Mouse (Mus musculus): ENCODE results near the gene Casc4.
A peak's percentile ranks its signal among the peaks of the same experiment; 100 is the strongest.

Gene Casc4

DNA sequence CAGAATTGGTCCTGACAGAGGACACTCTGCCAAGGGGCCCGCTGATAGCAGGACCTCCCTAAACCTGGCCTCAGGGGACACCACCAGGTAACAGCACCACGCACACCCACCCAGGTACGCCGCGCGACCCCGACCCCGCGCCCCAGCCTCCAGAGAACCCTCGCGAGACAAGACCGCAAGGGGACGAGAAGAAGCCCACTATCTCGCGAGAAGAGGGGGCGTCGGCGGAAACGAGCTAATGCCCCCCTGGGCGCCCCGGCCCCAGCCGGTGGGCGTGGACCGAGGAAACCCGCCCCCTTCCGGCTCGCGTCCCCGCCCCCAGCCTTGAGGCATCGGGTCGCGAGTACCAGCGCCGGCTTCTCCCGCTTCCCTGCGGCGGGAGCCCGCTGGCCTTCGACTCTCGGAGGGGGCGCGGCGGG, at the start of gene Casc4:
TSS of gene Casc4 (plus strand) at position 339 of the 419 bp plus-strand sequence.
- DNase-seq (ENCODE audit: low read depth): peak; percentile 46

DNA sequence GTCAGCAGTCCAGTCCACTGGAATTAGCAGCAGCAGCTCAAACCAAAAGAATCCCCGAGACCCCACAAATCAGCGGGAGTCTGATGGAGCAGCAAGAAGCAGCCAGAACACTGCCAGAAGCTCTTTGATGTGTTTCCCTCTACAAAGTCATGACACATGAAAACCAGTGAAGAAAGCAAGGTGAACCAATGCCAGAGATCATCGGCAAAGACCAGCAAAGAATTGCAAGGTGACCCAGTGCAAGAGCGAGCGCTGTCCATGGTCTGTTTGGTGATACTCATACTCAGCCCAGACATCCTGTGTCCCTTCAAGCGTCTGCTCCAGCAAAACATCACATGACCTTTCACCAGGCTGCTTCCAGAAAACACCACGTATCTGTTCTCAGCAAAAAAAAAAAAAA, 45.0 kb upstream of the Casc4 start:
- DNase-seq (ENCODE audit: low read depth): no peak

DNA sequence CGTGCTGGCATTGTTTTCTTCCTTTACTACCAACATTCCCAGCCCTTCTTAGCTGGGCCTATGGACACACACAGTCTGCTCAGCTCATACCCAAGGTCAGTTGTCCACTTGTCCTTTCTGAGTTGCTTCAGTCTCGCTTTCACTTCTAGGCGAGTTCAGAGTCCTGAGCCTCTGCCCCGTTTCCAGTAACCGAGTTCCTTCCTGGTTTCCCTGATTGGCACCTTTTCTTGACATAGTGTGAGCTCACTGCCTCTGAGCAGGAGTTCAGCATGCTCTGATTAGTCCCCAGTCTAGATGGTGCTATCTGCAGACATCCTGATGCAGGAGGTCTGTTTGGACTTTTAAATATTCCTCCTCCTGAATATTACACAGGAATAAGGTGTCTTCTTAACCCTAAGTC, 42.1 kb upstream of the Casc4 start:
- no peak for DNase-seq (ENCODE audit: low read depth)

DNA sequence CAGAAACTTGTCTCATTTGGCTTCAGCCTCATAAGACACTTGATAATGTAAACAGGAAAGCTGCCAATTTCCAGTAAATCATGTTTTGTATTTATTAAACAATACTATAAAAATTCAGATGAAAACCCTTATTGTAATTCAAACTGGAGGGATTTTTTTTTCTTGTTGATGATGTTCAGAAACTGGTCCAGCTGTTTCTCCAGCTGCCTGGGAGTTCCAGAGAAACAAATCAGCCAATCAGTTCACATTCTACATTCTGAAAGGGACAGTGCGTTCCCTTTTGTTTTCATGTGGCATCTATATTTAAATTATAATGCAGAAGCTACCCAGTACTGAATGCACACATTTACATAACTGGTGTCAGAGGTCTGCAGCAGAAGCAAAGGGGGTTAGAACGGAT, 40.6 kb upstream of the Casc4 start:
- DNase-seq (ENCODE audit: low read depth): no peak

DNA sequence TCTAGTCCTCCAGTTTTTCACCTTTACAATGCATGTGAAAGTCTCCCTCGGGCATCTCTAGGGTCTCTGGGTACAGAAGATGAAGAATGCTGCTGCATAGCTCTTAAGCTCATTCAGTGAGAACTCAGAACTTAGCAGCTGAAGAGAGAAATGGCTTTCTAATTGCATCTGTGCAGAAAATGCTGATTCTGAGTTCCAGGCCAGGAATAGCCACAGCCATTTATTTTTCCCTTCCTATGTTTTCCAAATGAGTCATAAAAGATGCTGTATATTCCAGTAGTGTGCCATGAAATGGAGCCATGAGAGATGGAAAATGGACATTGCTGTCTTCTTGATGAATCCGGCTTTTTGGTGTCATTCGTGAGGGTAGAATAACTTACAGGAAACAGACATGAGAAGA, 38.4 kb upstream of the Casc4 start:
- DNase-seq (ENCODE audit: low read depth): no peak

DNA sequence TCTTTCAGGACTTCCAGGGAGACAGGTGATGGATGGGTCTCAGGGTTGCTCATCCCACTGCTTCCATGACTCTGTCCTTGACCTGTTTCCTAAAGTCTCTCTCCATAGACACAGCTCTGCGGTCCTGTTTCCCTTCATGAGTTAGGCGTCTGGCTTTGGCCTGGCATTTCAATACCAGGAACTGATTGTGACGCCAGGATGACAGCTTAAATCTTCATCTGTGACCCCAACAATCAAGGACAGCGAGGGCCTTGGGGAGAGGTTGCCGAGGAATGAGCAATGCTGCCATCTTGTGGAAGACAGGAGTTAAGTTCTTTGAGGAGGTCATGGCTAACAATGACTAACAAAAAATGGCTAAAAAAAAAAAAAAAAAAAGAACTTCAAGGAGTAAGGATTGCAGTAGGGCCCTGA, 34.3 kb upstream of the Casc4 start:
- DNase-seq (ENCODE audit: low read depth): peak; percentile 44

DNA sequence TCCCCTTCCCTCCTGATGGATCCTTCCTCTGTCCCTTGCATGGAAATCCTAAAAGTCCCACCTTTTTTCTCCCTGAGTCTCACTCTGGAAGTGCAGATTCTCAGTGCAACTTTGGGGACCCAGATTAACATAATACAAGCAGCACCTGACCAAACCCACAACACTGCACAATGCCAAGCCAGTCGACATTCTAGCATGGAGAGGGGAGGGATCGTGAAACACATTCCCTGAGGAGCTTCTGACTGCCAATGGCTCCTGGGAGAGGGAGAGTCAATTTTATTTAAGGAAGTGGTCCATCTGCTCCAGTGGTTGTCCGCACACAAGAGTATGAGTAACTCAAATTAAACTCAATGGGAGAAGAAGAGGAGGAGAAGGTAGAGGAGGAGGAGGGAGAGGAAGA, 31.8 kb upstream of the Casc4 start:
- no peak for DNase-seq (ENCODE audit: low read depth)

DNA sequence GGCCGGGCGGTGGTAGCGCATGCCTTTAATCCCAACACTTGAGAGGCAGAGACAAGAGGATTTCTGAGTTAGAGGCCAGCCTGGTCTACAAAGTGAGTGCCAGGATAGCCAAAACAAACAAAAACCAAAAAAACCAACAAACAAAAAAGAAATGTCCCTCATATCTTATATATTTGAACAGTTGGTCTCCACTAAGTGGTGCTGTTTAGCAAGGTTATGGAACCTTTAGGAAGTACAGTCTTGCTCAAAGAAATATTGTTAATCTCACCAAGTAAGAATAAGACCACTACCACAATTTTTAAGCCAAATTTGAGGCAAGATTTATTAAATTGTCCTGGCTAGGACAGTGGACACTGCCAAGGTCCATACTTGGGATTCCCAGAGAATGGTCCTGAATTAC, 25.3 kb upstream of the Casc4 start:
- DNase-seq (ENCODE audit: low read depth): no peak

DNA sequence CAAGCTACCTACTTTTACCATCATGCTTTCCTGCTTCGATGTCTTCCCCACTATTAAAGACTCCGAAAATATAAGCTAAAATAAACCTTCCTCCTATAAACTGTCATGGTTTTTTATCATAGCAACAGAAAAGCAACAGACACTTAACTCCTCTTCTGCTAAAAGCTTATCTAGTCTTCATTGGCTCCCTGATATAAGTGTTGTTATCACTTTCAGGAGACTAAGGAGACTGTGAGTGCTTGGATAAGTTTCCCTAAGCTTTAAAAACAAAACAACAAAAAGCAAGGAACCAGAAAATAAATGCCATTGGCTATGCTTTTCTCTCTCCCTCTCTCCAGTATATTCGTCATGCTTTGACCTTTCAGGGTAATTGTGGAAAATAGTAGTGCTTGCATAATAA, 24.5 kb upstream of the Casc4 start:
- DNase-seq (ENCODE audit: low read depth): no peak

DNA sequence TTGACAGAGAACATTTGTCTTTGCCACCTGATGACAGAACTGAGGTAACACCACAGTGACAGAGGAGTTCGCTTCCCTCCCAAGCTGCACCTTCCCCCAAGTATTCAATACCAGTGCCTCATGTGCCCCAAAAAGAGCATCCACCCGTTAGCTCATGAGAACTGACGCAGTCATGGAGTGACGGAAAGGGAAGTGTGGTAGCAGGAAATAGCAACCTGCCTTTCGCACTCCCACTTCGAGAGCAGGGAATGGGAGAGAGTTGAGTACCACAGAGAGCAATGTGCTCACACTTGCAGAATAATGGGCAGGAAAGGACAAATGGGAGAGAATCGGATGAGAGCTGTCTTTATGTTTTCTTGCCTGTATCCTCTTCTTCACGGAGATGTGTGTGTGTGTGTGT, 20.7 kb upstream of the Casc4 start:
- DNase-seq (ENCODE audit: low read depth): no peak

DNA sequence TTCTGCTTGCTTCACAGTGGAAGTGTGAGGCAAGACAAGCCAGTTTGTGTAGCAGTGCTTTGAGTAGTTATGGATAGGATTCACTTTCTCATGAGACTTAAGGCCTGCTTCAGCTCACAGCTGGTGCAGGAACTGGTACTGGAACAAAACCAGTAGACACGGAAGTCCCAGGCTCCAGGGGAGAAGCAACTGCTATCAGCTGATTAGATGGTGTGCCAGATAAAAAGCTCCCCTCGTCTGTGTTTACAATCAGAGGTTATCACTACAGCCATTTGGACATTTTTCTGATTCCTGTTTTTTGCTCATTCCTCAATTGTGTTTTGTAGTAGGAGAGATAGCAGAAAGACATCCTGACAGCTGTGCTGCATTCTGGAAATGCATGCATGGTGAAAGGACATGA, 14.7 kb upstream of the Casc4 start:
- no peak for DNase-seq (ENCODE audit: low read depth)

DNA sequence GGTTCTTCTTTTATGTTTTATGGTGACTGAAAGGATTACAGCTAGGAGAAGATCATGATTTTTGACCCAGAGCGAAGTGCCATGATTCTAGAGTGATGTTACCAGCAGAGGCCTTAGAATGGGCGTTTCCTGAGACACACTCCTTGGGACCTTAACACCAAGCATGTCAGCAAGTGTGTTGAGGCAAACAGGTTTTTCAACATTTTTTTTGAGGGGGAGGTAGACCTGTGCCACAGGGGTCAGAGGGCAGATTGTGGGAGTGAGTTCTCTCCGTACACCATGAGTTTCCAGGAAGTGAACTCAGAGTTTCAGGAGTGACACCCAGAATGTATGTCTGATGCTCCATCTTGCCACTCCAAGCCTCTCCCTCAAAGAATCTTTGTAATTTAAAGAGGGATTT, 12.8 kb upstream of the Casc4 start:
- DNase-seq (ENCODE audit: low read depth): no peak

DNA sequence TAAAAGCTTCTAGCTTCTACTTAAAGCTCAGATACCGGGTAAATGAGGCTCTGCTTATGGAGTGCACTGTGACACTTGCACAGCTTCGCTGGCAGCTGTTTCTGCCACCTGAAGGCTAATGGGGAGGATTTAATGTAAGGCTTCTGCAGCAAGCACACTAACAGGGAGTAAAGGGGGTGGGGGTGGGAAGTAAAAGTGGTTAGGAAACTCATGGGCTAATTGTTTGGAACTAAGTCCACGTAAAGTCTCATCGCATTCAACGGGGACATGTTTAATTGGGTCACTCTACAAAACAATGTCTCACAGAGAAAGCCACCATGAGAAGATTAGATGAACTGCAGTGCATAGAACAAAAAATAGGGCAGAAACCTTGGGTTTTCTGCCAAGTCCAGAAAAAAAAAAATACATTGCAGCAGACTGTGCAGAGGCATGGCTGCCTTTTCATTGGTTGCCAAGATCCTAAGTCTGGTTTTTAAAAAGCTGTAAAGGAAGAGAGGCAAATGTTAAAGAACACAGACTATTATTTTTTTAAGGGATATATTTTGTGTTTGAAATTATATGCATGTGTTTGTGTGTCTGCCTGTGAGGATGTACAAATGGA, 7.3 kb upstream of the Casc4 start:
- no peak for DNase-seq (ENCODE audit: low read depth)

DNA sequence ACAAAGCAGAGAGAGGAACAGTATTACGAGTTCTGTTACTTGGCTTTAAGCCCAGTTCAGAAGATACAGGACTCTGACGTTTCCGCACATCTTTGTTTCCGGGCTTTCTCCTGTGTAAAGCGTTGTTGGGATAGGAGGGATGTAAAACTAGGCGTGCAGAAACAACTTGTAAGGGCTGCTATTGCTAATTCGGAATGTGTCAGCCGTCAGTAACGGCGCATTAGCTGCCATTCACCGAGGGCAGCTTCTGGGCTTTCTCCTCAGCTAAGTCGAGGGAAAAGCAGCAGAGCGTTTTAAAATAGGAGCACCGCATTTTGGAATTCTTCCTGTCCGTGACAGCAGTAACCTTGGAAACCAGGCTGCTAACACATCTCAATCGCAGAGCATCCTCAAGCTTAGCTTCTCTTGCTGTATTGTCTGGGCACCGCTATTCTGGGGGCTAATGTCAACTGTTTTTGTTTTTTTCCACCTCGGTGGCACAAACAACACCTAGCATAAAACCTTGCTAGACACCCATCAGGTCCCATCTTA, 634 bp upstream of the Casc4 start:
- no peak for DNase-seq (ENCODE audit: low read depth)

DNA sequence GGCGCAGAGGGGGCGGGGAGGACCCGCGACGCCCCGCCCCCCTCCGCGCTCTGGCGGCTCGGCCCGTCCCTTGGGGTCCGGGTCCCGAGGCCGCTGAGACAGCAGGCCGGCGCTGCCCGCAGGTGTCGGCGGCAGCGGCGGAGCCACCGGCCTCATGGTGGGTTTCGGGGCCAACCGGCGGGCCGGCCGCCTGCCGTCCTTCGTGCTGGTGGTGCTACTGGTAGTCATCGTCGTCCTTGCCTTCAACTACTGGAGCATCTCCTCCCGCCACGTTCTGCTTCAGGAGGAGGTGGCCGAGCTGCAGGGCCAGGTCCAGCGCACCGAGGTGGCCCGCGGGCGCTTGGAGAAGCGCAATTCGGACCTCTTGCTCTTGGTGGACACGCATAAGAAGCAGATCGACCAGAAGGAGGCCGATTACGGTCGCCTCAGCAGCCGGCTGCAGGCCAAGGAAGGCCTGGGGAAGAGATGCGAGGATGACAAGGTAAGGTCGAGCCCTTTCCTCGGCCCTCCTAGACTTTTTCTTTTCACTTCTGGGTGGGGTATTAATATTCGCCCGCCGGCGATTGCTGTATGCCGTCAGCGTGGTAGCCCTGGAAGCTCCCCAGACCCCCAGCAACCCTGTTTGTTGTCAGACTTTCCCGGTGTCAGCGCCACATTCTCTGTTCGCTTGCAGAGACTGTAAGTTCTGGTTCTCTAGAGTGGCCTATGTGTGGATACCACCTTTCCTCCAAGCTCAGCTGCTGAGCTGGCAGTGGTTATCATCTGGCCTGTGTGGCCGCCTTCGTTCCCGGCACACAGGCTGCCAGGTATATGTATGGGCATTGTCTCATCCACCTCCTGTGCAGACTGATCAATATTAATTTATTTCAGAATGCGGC, 520 bp downstream of the Casc4 start:
- DNase-seq (ENCODE audit: low read depth): peak; percentile 7

DNA sequence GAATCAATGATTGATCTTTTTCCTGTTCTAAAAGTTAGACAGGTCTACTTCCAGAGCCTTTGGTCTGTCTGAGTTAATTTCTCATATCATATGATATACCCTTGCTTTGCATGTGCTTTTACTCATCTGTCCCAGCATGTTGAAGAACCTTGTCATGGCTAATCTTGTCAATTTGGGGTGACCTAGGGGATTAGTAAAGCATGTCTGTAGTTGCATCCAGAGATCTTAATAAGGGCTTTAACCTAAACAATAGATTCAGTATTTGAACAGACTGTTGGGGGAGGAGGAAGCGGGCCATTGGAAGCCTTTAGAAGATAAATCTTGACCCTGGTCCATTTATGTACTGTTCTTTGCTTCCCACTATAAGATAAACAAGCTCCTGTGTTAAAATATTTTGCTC, 12.7 kb downstream of the Casc4 start:
- no peak for DNase-seq (ENCODE audit: low read depth)

DNA sequence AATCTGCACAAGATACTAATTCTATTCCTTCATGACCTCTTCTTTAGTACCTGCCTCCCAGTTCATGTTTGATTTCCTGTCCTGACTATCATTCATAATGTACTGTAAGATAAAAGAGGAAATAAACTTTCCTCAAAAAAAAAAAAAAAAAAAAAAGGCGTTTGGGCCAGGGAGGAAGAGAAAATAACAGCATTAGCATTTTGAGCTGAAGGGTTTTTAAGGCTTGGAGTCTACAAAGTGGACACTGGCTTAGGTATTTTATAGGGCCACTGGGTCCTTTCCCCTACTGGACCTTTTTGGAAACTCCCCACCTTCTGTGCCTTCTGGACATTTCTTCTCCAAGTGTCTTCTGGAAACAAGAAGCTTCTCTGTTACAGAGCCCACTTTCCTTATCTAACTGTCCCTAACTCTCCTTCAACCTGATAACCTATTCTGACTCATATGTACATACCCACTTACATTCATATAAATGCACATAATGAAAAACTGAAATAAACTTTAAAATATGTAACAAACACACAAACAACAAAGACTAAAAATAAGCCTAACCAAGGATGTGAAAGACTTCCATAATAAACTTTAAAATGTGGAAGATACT, 18.8 kb downstream of the Casc4 start:
- DNase-seq (ENCODE audit: low read depth): no peak

DNA sequence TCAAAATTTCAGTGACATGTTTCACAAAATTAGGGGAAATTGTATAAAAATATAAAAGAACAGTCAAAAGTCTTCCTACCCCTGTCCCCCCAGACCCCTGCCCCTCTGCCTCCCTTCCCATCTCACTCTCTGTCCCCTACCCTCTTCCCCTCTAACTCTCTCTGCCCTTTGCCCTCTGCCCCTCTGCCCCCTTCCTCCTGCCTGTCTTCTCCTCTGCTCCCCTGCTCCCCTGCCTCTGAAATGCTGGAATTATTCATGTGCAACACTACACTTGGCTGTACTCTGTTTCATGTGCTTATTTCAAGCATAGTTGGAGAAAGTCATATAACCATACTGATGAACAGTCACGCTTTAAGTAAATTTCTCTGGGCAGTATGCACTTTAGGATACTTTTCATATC, 19.6 kb downstream of the Casc4 start:
- DNase-seq (ENCODE audit: low read depth): no peak

DNA sequence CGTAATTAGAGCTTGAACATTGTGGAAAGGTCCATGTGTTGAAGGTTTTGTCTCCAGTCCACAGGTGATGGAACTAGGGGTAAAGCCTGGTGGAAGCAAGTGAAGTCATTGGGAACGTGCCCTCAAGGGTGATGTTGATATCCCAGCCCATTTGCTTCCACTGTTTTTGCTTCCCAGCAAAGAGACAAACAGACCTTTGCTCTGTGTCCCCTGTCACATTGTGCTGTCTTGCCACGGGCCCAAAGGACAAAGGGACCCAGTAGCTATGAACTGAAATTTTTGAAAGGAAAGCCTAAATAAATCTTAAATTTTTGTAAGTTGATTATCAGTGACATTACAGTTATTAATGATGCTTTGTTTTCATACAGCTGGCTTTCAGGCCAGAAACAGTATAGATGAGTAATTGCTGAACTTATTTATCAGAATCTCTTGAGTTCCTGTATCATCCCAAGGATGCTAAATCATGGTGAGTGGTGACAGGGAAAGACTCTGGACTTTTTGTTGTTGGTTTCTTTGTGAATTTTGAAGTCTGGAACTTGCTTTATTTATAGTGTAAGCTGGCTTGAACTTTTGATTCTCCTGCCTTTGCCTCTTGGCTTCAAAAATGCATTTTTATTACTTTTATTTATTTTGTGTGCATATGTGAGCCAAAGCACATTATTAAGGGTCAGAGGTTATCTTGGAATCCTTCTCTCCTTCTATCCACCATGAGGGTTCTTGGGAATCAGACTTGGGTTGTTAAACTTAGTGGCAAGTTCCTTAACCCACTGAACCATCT, 22.1 kb downstream of the Casc4 start:
- no peak for DNase-seq (ENCODE audit: low read depth)

DNA sequence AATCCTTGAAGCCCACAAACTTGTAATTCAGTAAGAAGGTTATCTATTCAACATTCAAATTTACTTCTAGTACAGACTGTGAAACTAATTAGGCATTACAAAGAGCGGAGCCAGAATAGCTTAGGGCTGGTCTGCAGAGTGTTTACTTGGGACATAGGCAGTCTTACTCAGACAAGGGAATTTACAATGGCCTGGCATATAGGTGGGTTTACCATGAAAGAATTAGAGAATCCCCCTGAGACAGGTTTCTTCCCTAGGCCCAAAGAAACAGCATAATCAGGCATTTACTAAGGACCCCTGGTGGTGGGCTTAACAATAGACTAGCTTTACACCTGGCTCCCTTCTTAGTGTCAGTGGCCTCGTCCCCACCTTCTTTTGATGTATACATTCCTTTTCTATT, 28.5 kb downstream of the Casc4 start:
- DNase-seq (ENCODE audit: low read depth): no peak

DNA sequence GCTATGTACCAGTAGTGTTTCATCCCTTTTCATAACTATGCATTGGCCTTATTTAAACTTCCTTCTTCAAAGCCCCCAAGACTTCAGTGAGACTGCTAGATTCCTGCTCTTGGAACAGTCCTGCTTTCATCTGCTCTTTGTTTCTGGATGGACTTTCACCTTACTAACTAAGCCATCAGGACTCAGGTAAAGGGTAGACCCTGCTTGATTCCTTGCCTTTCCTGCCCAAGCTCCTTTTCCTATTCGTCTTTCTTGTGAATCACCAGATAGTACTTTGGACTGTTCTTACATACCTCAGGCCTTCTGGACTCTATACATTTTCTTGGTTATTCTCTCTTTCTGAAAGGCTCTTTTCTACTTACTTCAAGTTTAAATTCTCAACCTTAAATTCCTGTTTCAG, 30.1 kb downstream of the Casc4 start:
- DNase-seq (ENCODE audit: low read depth): no peak

DNA sequence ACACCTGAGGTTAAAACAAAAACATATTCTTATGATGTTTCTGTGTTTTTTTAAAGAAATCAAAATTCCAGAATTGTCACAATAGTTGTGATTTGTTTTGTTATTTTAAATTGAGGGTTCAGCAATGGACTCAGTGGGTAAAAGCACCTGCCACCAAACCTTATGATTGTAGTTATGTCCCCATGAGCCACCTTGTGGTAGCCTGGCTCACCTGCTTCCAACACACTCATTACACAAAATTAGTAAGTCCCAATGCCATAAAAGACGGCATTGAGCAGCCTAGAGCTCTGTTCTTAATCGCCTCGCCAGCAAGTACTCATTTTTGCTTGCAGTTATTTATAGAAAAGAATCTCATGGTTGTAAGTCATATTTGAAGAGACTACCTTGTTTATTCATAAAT, 43.2 kb downstream of the Casc4 start:
- no peak for DNase-seq (ENCODE audit: low read depth)
